Mouse (Mus musculus): ENCODE data around the gene D430042O09Rik. TPM values are rescaled to one million over a fixed set of nuclear protein-coding genes. Genes with fewer than 3 reads are reported as not detected.

Gene D430042O09Rik
- total and polyA plus RNA-seq, 3 experiments, result 1.8 to 4.8 (median 3.4) TPM

- no peak overlapping the region for H3K9ac ChIP-seq (ENCODE audit: insufficient read depth, low read depth)
- in situ Hi-C loops (cut with MboI; ENCODE audit: low pct_ligation_motif_present, low pct_unique_long_range_greater_than_20kb, low sequenced_read_pairs) (no loop called here), dilution Hi-C loops (cut with MboI; ENCODE audit: extremely low pct_ligation_motif_present, extremely low pct_unique_long_range_greater_than_20kb, low sequenced_read_pairs) (no loop called here)
- no peaks in the 10 kb centered on the region for H3K79me2 ChIP-seq (replicated peaks; ENCODE audit: control insufficient read depth, extremely low read depth, insufficient read depth, poor library complexity, severe bottlenecking)
- peaks cover 3 to 26% of the 10 kb centered on the region in 2 experiments; a peak in 3 of 4 replicates for H3K4me1 ChIP-seq (ENCODE audit: control insufficient read depth in 1 of 2, insufficient read depth in 2 of 2)
- TF ChIP-seq EP300 (IDR thresholded peaks at IDR 0.05; ENCODE audit: low read length), result no peak
- no peak for TF ChIP-seq NRF1 (IDR thresholded peaks at IDR 0.05; ENCODE audit: low read depth, low read length)
- no peak for TF ChIP-seq MYC (IDR thresholded peaks at IDR 0.05; ENCODE audit: low read depth, low read length)
- TF ChIP-seq JUND (conservative IDR thresholded peaks at IDR 0.05; ENCODE audit: low read depth, low read length), result no peak
- no peak for TF ChIP-seq ZKSCAN1 (IDR thresholded peaks at IDR 0.05; ENCODE audit: borderline replicate concordance, low read depth, low read length)
- no peak overlapping the region for H3K4me3 ChIP-seq (replicated peaks in 1 of 3; ENCODE audit: low read depth in 2 of 3, low read length in 2 of 3, poor library complexity in 1 of 3)
- no peak overlapping the region for H3K27ac ChIP-seq (ENCODE audit: insufficient read depth, low read depth)
- H3K27me3 ChIP-seq (replicated peaks), result no peaks in the 10 kb centered on the region
- no peaks in the 10 kb centered on the region for H3K9me3 ChIP-seq (replicated peaks; ENCODE audit: low read length)
- no peak for DNase-seq (ENCODE audit: extremely low read depth)
- H3K4me2 ChIP-seq (ENCODE audit: insufficient read depth, low read depth, poor library complexity, severe bottlenecking), result no peak overlapping the region
- H3K36me3 ChIP-seq (replicated peaks in 1 of 2; ENCODE audit: control insufficient read depth in 1 of 2, insufficient read depth in 1 of 2, low read length in 1 of 2), result peaks cover 0 to 6% of the 10 kb centered on the region in 2 experiments
Observed at GRCm38 (mm10) chr7:125864026-125864425, 156.3 kb downstream of the D430042O09Rik start.

- Histone ChIP-seq H3K4me1 (ENCODE audit: control insufficient read depth in 1 of 2, insufficient read depth in 2 of 2) (peaks cover 0 to 15% of the 10 kb centered on the region in 2 experiments; a peak in 2 of 4 replicates), H3K36me3 (replicated peaks in 1 of 2; ENCODE audit: control insufficient read depth in 1 of 2, insufficient read depth in 1 of 2, low read length in 1 of 2) (peaks cover 0 to 6% of the 10 kb centered on the region in 2 experiments), H3K4me3 (replicated peaks in 1 of 3; ENCODE audit: low read depth in 2 of 3, low read length in 2 of 3, poor library complexity in 1 of 3) (no peak overlapping the region), H3K9me3 (replicated peaks; ENCODE audit: low read length) (no peaks in the 10 kb centered on the region), H3K27ac (ENCODE audit: insufficient read depth, low read depth) (no peak overlapping the region), H3K79me2 (replicated peaks; ENCODE audit: control insufficient read depth, extremely low read depth, insufficient read depth, poor library complexity, severe bottlenecking) (no peaks in the 10 kb centered on the region), H3K9ac (ENCODE audit: insufficient read depth, low read depth) (no peak overlapping the region), H3K4me2 (ENCODE audit: insufficient read depth, low read depth, poor library complexity, severe bottlenecking) (no peak overlapping the region), H3K27me3 (replicated peaks) (no peaks in the 10 kb centered on the region)
- no peak for TF ChIP-seq SMC3 (IDR thresholded peaks at IDR 0.05; ENCODE audit: low read depth, low read length)
- TF ChIP-seq ZKSCAN1 (IDR thresholded peaks at IDR 0.05; ENCODE audit: borderline replicate concordance, low read depth, low read length), result no peak
- no peak for TF ChIP-seq MXI1 (IDR thresholded peaks at IDR 0.05; ENCODE audit: low read depth, low read length)
- TF ChIP-seq NRF1 (IDR thresholded peaks at IDR 0.05; ENCODE audit: low read depth, low read length), result no peak
- no peak for TF ChIP-seq HCFC1 (IDR thresholded peaks at IDR 0.05; ENCODE audit: low read depth, low read length)
- TF ChIP-seq USF1 (IDR thresholded peaks at IDR 0.05; ENCODE audit: low read depth, low read length), result no peak
- TF ChIP-seq MAX (IDR thresholded peaks at IDR 0.05; ENCODE audit: low read length), result no peak
- no peak for TF ChIP-seq RAD21 (IDR thresholded peaks at IDR 0.05; ENCODE audit: low read depth, low read length)
- TF ChIP-seq ZMIZ1 (IDR thresholded peaks at IDR 0.05; ENCODE audit: low read depth, low read length), result no peak
- TF ChIP-seq GABPA (IDR thresholded peaks at IDR 0.05; ENCODE audit: insufficient replicate concordance, low read depth, low read length), result no peak
- no peak for TF ChIP-seq MAZ (IDR thresholded peaks at IDR 0.05; ENCODE audit: low read depth, low read length)
- TF ChIP-seq CHD1 (IDR thresholded peaks at IDR 0.05; ENCODE audit: low read depth, low read length), result no peak
- TF ChIP-seq KAT2A (IDR thresholded peaks at IDR 0.05; ENCODE audit: insufficient replicate concordance, low read length), result no peak
- no peak for TF ChIP-seq POLR2AphosphoS2 (IDR thresholded peaks at IDR 0.05; ENCODE audit: low read depth, low read length)
- TF ChIP-seq ETS1 (conservative IDR thresholded peaks at IDR 0.05; ENCODE audit: low read depth, low read length), result no peak
- TF ChIP-seq POLR2A (IDR thresholded peaks at IDR 0.05; ENCODE audit: low read depth, low read length), result no peak
- dilution Hi-C loops (cut with MboI; ENCODE audit: extremely low pct_ligation_motif_present, extremely low pct_unique_long_range_greater_than_20kb, low sequenced_read_pairs) (no loop called here), in situ Hi-C loops (cut with MboI; ENCODE audit: low pct_ligation_motif_present, low pct_unique_long_range_greater_than_20kb, low sequenced_read_pairs) (no loop called here)
- DNase-seq (ENCODE audit: extremely low read depth), result no peak
Observed at GRCm38 (mm10) chr7:125865234-125865633, 157.5 kb downstream of the D430042O09Rik start.
